Mouse (Mus musculus) stomach, embryonic 16.5 days (tissue): Measurements from ENCODE around the gene Cbl. TPM values are rescaled to one million over a fixed set of nuclear protein-coding genes. Genes with fewer than 3 reads are reported as not detected.

ENCODE experiments used
- ATAC-seq: fragments of 200-750 bp; cut with Nextera tagmentation; 2 replicates; pipeline ENCODE4 v1.8.0; 2017; ENCODE audit warnings: moderate number of reproducible peaks, moderate TSS enrichment; ENCODE audit not compliant: insufficient read depth, low FRiP score
- H3K27ac ChIP-seq: fragments of 300-500 bp; sonication (generic); 2 replicates; pipeline ENCODE4 v1.5.1; 2014; ENCODE audit warnings: low read length
- H3K27me3 ChIP-seq: fragments of 300-500 bp; sonication (generic); 2 replicates; pipeline ENCODE4 v1.6.1; 2014; ENCODE audit warnings: low read length, control low read depth, mixed read lengths; ENCODE audit not compliant: control insufficient read depth, insufficient read depth
- H3K36me3 ChIP-seq: fragments of 300-500 bp; sonication (generic); 2 replicates; pipeline ENCODE4 v1.6.1; 2014; ENCODE audit warnings: low read length; ENCODE audit not compliant: control insufficient read depth, insufficient read depth
- H3K4me1 ChIP-seq: fragments of 300-500 bp; sonication (generic); 2 replicates; pipeline ENCODE4 v1.6.1; 2014; ENCODE audit warnings: low read length, control low read depth, mixed read lengths; ENCODE audit not compliant: control insufficient read depth, insufficient read depth
- H3K4me2 ChIP-seq: fragments of 300-500 bp; sonication (generic); 2 replicates; pipeline ENCODE4 v1.6.1; 2014; ENCODE audit warnings: low read depth, low read length, mixed read lengths
- H3K4me3 ChIP-seq: fragments of 300-500 bp; sonication (generic); replicated peaks from 2 replicates; pipeline ENCODE4 v1.5.1; 2014; ENCODE audit warnings: mild to moderate bottlenecking, low read length
- H3K9ac ChIP-seq: fragments of 300-500 bp; sonication (generic); 2 replicates; pipeline ENCODE4 v1.6.1; 2014; ENCODE audit warnings: low read length
- H3K9me3 ChIP-seq: fragments of 300-500 bp; sonication (generic); replicated peaks from 2 replicates; pipeline ENCODE4 v1.6.1; 2016; ENCODE audit warnings: low read length, control low read depth; ENCODE audit not compliant: control insufficient read depth
- WGBS: fragments of 180-500 bp; shearing (Covaris S2); extraction: QIAGEN DNeasy Blood & Tissue Kit; methylation state at CpG from one replicate; pipeline ENCODE4 v1.1.7; 2014; 5-methylcytosine and 5-hydroxymethylcytosine counted together
- polyA plus RNA-seq: library from polyadenylated mRNA; unstranded; fragments of >200 nt; fragmentation: Nextera tagmentation; extraction: Ambion mirVana; gene quantifications from 2 replicates; pipeline ENCODE4 v1.2.1, GENCODE M21; 2015

Cbl gene
- polyA plus RNA-seq, 1 experiment from 2014 or later, result 14.0 TPM

- no peaks in the 10 kb centered on the region for H3K9me3 ChIP-seq
- H3K4me1 ChIP-seq, result peaks cover 19% of the 10 kb centered on the region
- peak overlapping the region; percentile 50 for H3K9ac ChIP-seq
- 21% methylated on average over 19 of the region's 19 CpGs for WGBS
- no peaks in the 10 kb centered on the region for H3K36me3 ChIP-seq
- H3K4me2 ChIP-seq, result peak overlapping the region; percentile 51
- no peaks in the 10 kb centered on the region for H3K27me3 ChIP-seq
- ATAC-seq, result peak; percentile 14; the same call in 1 of the 2 replicates
- peak overlapping the region; percentile 95 for H3K4me3 ChIP-seq
- peak overlapping the region; percentile 63 for H3K27ac ChIP-seq
Measured at GRCm38 (mm10) chr9:44234479-44235427, 904 bp upstream of the Cbl start.

GRCm38 (mm10) chr9:44233021-44233801, 638 bp downstream of the Cbl start:
- WGBS, result under 1% methylated on average over 40 of the region's 40 CpGs

GRCm38 (mm10) chr9:44231609-44232008, 2.2 kb downstream of the Cbl start:
- Histone ChIP-seq H3K4me1 (peaks cover 14% of the 10 kb centered on the region), H3K36me3 (no peaks in the 10 kb centered on the region), H3K27me3 (no peaks in the 10 kb centered on the region), H3K9ac (peak overlapping the region; percentile 28), H3K4me3 (no peak overlapping the region), H3K4me2 (peak overlapping the region; percentile 82), H3K27ac (no peak overlapping the region), H3K9me3 (no peaks in the 10 kb centered on the region)
- no peak for ATAC-seq

More at GRCm38 (mm10) chr9:44233021-44233801, 638 bp downstream of the Cbl start:
- Histone ChIP-seq H3K9me3 (no peaks in the 10 kb centered on the region), H3K4me1 (peaks cover 14% of the 10 kb centered on the region), H3K9ac (peak overlapping the region; percentile 96), H3K4me3 (peak overlapping the region; percentile 95), H3K27me3 (no peaks in the 10 kb centered on the region), H3K4me2 (peak overlapping the region; percentile 82), H3K36me3 (no peaks in the 10 kb centered on the region), H3K27ac (peak overlapping the region; percentile 94)
- ATAC-seq, result peak; percentile 63

DNA sequence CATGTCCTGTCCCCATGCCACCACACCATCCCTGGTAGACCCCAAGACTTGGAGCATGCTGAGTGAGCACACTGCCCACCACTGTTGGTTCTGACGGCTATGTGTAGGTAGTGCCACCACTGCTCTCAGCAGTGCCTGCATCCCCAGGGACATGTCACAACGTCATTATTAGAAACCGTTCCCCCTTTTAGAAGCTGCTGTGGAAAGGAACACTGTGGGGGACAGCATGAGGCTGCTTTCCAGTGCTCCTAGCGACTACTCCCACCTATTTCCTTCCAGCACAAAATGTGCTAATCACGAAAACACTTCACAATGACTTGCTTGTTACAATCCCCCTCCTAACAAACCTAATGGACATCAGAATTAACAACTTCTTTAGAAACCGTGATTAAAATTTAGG, 7.9 kb downstream of the Cbl start:
- Histone ChIP-seq H3K27me3 (no peaks in the 10 kb centered on the region), H3K27ac (no peak overlapping the region), H3K4me2 (no peak overlapping the region), H3K9me3 (no peaks in the 10 kb centered on the region), H3K4me3 (no peak overlapping the region), H3K36me3 (no peaks in the 10 kb centered on the region), H3K9ac (no peak overlapping the region), H3K4me1 (peaks cover 3% of the 10 kb centered on the region)
- ATAC-seq, result no peak
- 56% methylated on average over 6 of the region's 6 CpGs for WGBS

- Histone ChIP-seq H3K36me3 (no peaks in the 10 kb centered on the region; the same call in 1 of the 2 replicates), H3K4me2 (no peak overlapping the region), H3K9ac (no peak overlapping the region), H3K4me1 (no peaks in the 10 kb centered on the region), H3K9me3 (no peaks in the 10 kb centered on the region), H3K27me3 (no peaks in the 10 kb centered on the region), H3K27ac (no peak overlapping the region), H3K4me3 (no peak overlapping the region)
- ATAC-seq, result no peak
- WGBS, result 89% methylated on average over 14 of the region's 14 CpGs
Measured at GRCm38 (mm10) chr9:44213538-44213937, 20.3 kb downstream of the Cbl start.

DNA sequence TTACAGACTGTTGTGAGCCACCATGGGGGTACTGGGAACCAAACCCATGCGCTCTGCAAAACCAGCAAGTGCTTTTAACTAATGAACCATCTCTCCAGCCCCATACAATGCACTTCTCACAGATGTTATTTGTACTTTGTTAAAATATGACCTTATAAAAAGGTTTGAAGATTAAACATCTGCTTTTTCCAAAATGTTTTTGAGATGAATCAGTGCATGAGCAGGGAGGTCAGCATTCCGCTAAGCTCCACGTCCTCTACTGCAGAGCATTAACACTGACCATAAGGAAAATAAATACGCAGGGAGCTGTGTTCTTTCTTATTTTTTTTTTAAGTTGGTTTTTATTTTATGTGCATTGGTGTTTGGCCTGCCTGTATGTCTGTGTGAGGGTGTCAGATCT, 21.4 kb downstream of the Cbl start:
- no peaks in the 10 kb centered on the region for H3K27me3 ChIP-seq
- ATAC-seq, result no peak
- no peak overlapping the region for H3K4me2 ChIP-seq
- H3K4me1 ChIP-seq, result no peaks in the 10 kb centered on the region
- H3K36me3 ChIP-seq, result no peaks in the 10 kb centered on the region; the same call in 1 of the 2 replicates
- WGBS, result 80% methylated on average over 4 of the region's 4 CpGs
- no peaks in the 10 kb centered on the region for H3K9me3 ChIP-seq
- H3K4me3 ChIP-seq, result no peak overlapping the region
- no peak overlapping the region for H3K27ac ChIP-seq
- H3K9ac ChIP-seq, result no peak overlapping the region

DNA sequence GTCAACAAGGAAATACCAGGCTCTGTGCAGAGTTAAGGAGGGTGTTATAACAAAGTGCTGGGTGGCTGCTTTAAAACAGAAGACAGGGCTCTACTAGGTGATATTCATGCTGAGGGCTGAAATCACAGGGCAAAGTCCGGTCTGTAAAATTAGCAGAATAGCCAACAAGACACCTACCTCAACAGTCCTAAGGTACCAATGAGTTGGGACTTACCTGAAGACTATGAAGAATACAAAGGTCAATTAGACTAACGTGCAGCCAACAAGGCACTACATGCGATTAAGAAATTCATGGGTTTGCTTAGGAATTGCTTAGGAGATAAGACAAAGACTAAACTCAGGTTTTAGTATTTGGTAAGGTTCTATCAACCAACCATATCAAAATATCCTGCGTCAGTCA, 24.4 kb downstream of the Cbl start:
- Histone ChIP-seq H3K9ac (no peak overlapping the region), H3K4me3 (no peak overlapping the region), H3K4me1 (no peaks in the 10 kb centered on the region), H3K36me3 (no peaks in the 10 kb centered on the region; the same call in 1 of the 2 replicates), H3K27me3 (no peaks in the 10 kb centered on the region), H3K4me2 (no peak overlapping the region), H3K9me3 (no peaks in the 10 kb centered on the region), H3K27ac (no peak overlapping the region)
- WGBS, result 85% methylated on average over 4 of the region's 4 CpGs
- ATAC-seq, result no peak; the same call in 1 of the 2 replicates

- H3K4me2 ChIP-seq, result no peak overlapping the region
- H3K9ac ChIP-seq, result no peak overlapping the region
- H3K27ac ChIP-seq, result no peak overlapping the region
- no peak overlapping the region for H3K4me3 ChIP-seq
- WGBS, result 87% methylated on average over 2 of the region's 2 CpGs
- no peaks in the 10 kb centered on the region for H3K4me1 ChIP-seq
- ATAC-seq, result no peak
- no peaks in the 10 kb centered on the region for H3K27me3 ChIP-seq
- H3K36me3 ChIP-seq, result no peaks in the 10 kb centered on the region; the same call in 1 of the 2 replicates
- H3K9me3 ChIP-seq, result no peaks in the 10 kb centered on the region
Measured at GRCm38 (mm10) chr9:44207840-44208239, 26.0 kb downstream of the Cbl start.

- Histone ChIP-seq H3K27me3 (no peaks in the 10 kb centered on the region), H3K27ac (no peak overlapping the region; the same call in 1 of the 2 replicates), H3K36me3 (0 out of 2 replicates have a peak, but pooled peaks cover 8% of the 10 kb centered on the region), H3K4me1 (no peaks in the 10 kb centered on the region; the same call in 1 of the 2 replicates), H3K4me3 (no peak overlapping the region), H3K9me3 (no peaks in the 10 kb centered on the region), H3K9ac (no peak overlapping the region), H3K4me2 (no peak overlapping the region)
- 74% methylated on average over 3 of the region's 3 CpGs for WGBS
- ATAC-seq, result no peak
Measured at GRCm38 (mm10) chr9:44200458-44200857, 33.4 kb downstream of the Cbl start.
